Mouse (Mus musculus) kidney, embryonic 15.5 days (tissue): Measurements from ENCODE around the gene Rapgef1. TPM values are rescaled to one million over a fixed set of nuclear protein-coding genes. Genes with fewer than 3 reads are reported as not detected.

Source experiments
- ATAC-seq: fragments of 200-750 bp; cut with Nextera tagmentation; replicated peaks from 2 replicates; pipeline ENCODE4 v1.8.0; 2017; ENCODE audit warnings: moderate TSS enrichment; ENCODE audit not compliant: low FRiP score
- H3K27ac ChIP-seq: fragments of 300-500 bp; sonication (generic); 2 replicates; pipeline ENCODE4 v1.5.1; 2015; ENCODE audit warnings: mild to moderate bottlenecking, inconsistent platforms
- H3K27me3 ChIP-seq: fragments of 300-500 bp; sonication (generic); 2 replicates; pipeline ENCODE4 v1.6.1; 2015; ENCODE audit warnings: inconsistent platforms
- H3K36me3 ChIP-seq: fragments of 300-500 bp; sonication (generic); 2 replicates; pipeline ENCODE4 v1.6.1; 2015; ENCODE audit warnings: inconsistent platforms
- H3K4me1 ChIP-seq: fragments of 300-500 bp; sonication (generic); 2 replicates; pipeline ENCODE4 v1.6.1; 2015; ENCODE audit warnings: inconsistent platforms
- H3K4me2 ChIP-seq: fragments of 300-500 bp; sonication (generic); 2 replicates; pipeline ENCODE4 v1.6.1; 2015; ENCODE audit warnings: moderate library complexity, mild to moderate bottlenecking, inconsistent platforms
- H3K4me3 ChIP-seq: fragments of 300-500 bp; sonication (generic); replicated peaks from 2 replicates; pipeline ENCODE4 v1.5.1; 2015; ENCODE audit warnings: mild to moderate bottlenecking, inconsistent platforms
- H3K9ac ChIP-seq: fragments of 300-500 bp; sonication (generic); 2 replicates; pipeline ENCODE4 v1.6.1; 2015; ENCODE audit warnings: mild to moderate bottlenecking, inconsistent platforms
- H3K9me3 ChIP-seq: fragments of 300-500 bp; sonication (generic); replicated peaks from 2 replicates; pipeline ENCODE4 v1.6.1; 2016; ENCODE audit warnings: inconsistent platforms
- WGBS: fragments of 180-500 bp; shearing (Covaris S2); methylation state at CpG from one replicate; pipeline ENCODE4 v1.1.7; 2015; ENCODE audit warnings: mixed read lengths; 5-methylcytosine and 5-hydroxymethylcytosine counted together
- polyA plus RNA-seq: library from polyadenylated mRNA; unstranded; fragments of >200 nt; fragmentation: Nextera tagmentation; extraction: Ambion mirVana; gene quantifications from 2 replicates; pipeline ENCODE4 v1.2.1, GENCODE M21; 2015

The Rapgef1 gene
- polyA plus RNA-seq, 1 experiment from 2014 or later, result 13.8 TPM

DNA sequence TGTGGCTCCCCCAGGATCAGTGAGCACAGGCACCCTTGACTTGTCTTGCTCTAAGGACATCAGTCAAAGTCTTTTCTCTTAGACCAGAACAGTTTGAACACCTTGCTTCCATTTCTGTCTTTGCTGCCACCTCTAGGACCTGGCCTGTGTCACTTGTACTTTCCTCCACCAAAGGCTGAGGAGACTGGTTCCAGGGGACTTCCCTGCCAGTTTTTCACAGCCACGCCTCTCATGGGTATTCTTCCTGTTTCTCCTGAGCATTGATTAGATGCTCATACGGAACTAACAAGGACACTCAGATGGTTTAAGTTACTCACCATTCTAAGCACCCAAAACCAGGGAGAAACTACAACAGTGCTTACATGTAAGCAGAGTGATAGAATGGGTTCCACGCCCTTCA is 59.0 kb downstream of the Rapgef1 start:
- H3K4me2 ChIP-seq, result no peak overlapping the region
- peaks cover 16% of the 10 kb centered on the region for H3K4me1 ChIP-seq
- no peaks in the 10 kb centered on the region for H3K27me3 ChIP-seq
- WGBS, result 80% methylated on average over 3 of the region's 3 CpGs
- no peak overlapping the region for H3K4me3 ChIP-seq
- no peak overlapping the region for H3K27ac ChIP-seq
- no peak overlapping the region for H3K9ac ChIP-seq
- H3K36me3 ChIP-seq, result peaks cover 4% of the 10 kb centered on the region
- no peak for ATAC-seq
- no peaks in the 10 kb centered on the region for H3K9me3 ChIP-seq

DNA sequence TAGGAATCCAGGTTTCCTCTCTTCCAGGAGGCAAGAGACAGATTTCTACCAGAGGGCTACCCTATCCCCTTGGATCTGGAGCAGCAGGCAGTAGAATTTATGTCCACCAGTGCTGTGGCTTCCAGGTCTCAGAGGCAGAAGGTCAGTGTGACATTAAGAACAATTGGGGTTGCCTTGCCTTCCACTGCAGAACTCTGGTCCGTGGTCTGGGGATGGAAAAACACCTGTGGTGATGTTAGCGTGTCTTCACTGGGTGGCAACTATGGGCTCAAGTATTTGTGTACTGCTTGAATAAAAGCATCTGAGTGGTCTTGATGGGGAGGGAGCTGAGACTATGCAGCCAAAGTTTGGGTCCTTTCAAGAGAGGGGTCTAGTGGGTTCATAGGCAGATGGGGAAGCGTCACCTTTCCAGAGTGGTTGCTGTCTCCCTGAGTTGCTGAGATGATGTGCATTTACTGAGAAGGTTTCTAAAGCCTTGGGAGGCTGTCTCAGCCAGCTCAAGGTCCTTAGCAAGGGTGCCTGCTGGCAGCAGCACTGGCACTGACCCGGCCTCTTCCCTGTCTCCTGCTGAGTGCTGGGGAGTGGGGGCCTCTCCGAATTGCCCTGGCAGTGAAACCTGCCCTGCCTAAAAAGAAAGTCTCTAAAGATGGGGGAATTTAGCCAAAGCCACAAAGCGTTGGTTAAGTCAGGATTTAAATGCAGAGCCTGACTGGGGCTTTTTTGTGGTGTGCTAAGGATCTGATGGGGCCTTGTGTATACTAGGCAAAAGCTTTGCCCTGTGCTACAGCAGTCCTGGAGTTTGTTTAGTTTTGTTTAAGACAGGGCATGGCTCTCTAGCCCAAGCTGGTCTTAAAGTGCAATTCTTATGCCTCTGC is 60.4 kb downstream of the Rapgef1 start:
- H3K4me3 ChIP-seq, result no peak overlapping the region
- no peak overlapping the region for H3K9ac ChIP-seq
- H3K9me3 ChIP-seq, result no peaks in the 10 kb centered on the region
- peaks cover 4% of the 10 kb centered on the region for H3K36me3 ChIP-seq
- H3K27me3 ChIP-seq, result no peaks in the 10 kb centered on the region
- H3K27ac ChIP-seq, result no peak overlapping the region
- WGBS, result 91% methylated on average over 6 of the region's 6 CpGs
- H3K4me1 ChIP-seq, result peaks cover 9% of the 10 kb centered on the region; the same call in 1 of the 2 replicates
- H3K4me2 ChIP-seq, result no peak overlapping the region
- no peak for ATAC-seq

DNA sequence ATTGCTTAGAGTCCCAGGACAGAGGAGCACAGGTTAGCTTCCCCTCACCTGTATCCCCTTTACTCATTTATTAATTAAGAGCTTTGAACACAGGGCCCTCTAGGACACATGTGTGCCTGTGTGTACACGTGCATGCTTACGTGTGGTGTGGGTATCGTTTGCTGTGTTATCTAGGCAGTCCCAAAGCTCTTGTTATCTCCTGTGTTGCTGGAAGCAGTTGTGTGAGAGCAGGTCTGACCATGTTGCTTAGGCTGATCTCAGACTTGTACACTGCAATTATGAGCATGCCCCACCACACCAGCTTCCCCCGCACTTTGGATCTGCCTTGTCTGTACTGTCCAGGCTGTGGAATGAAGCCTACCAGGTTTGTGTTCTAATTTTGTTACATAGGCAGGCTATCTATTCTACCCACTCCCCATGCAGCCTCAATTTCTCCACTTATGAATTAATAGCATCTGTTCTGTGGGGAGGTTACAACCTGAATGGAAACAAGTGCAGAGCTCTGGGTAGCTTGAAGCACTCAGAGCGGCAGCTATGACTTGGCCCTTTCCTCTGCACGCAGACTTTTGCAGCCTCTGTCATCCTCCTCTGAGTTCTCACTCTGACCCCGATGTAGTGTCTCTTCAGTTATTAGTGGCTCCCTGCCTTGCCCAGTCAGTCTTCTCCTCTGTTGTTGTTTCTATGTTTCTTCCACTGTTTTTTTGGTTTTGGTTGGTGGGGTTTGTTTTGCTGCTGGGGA is 63.9 kb downstream of the Rapgef1 start:
- WGBS, result 93% methylated on average over 7 of the region's 7 CpGs
- no peak overlapping the region for H3K27ac ChIP-seq

DNA sequence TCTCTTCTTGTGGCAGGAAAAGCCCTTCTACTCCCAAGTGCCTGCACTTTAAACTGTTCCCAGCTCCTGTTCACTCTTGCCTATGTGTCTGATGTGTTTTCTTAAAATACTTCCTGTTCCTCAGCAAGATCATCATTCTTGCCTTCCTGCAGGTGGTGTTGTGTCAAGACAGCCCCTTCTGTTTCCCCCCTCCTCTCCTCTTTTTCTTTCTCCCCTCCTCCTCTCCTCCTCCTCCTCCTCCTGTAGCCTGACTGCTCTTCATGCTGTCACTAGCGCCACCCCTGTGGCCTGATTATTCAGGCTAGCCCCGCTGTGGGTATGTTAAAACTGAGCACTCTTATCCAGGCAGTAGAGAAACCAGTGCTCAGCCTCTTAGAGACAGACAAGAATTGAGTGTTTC is 65.0 kb downstream of the Rapgef1 start:
- WGBS, result 57% methylated on average over 2 of the region's 2 CpGs

More for the DNA sequence above, 63.9 kb downstream of the Rapgef1 start:
- H3K4me2 ChIP-seq, result no peak overlapping the region
- H3K9ac ChIP-seq, result no peak overlapping the region
- H3K4me3 ChIP-seq, result no peak overlapping the region
- H3K4me1 ChIP-seq, result no peaks in the 10 kb centered on the region
- no peaks in the 10 kb centered on the region for H3K9me3 ChIP-seq
- ATAC-seq, result no peak
- no peaks in the 10 kb centered on the region for H3K27me3 ChIP-seq
- peaks cover 24% of the 10 kb centered on the region for H3K36me3 ChIP-seq

DNA sequence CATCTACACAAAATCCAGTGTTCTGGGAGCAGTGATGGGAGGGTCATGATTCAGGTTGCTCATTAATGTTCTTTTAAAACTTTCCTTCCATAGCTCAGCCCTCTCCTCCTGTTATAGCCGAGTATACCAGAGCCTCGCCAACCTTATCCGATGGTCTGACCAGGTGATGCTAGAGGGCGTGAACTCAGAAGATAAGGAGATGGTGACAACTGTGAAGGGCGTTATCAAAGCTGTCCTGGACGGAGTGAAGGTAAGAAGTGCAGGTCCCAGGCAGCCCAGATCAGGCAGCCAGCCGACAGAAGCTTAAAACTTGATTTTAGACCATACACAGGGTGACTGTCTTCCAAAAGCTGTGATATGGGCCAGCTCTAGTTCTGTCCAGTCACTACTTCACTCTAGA is 69.5 kb downstream of the Rapgef1 start:
- WGBS, result 91% methylated on average over 7 of the region's 7 CpGs
- no peak overlapping the region for H3K27ac ChIP-seq
- no peaks in the 10 kb centered on the region for H3K27me3 ChIP-seq
- H3K4me1 ChIP-seq, result no peaks in the 10 kb centered on the region
- no peak overlapping the region for H3K4me2 ChIP-seq
- H3K4me3 ChIP-seq, result no peak overlapping the region
- no peak overlapping the region for H3K9ac ChIP-seq
- peaks cover 75% of the 10 kb centered on the region for H3K36me3 ChIP-seq
- no peak for ATAC-seq
- no peaks in the 10 kb centered on the region for H3K9me3 ChIP-seq

More for the DNA sequence above, 65.0 kb downstream of the Rapgef1 start:
- H3K4me3 ChIP-seq, result no peak overlapping the region
- H3K4me1 ChIP-seq, result no peaks in the 10 kb centered on the region
- H3K4me2 ChIP-seq, result no peak overlapping the region
- no peaks in the 10 kb centered on the region for H3K9me3 ChIP-seq
- no peak overlapping the region for H3K9ac ChIP-seq
- no peak overlapping the region for H3K27ac ChIP-seq
- H3K27me3 ChIP-seq, result no peaks in the 10 kb centered on the region
- no peak for ATAC-seq
- H3K36me3 ChIP-seq, result peaks cover 30% of the 10 kb centered on the region

DNA sequence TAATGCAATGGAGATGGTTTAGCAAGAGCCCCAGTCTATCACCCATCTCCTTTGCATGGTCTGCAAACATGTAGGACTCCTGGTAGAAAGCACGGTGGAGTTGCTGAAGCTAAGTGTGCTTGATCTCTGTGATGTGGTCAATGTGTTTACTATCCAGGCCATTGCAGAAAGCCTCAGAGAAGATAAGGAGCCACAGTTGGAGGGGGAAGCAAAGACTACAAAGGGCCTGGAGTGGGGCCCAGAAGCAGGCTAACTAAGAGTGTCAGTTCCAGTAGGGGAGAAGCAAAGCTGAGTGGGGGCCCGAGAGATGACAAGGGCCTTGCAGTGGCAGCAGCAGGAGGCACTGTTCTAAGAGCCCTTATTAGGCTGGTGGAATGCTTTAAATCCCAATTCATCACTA is 70.0 kb downstream of the Rapgef1 start:
- peaks cover 79% of the 10 kb centered on the region for H3K36me3 ChIP-seq
- H3K9ac ChIP-seq, result no peak overlapping the region
- H3K4me1 ChIP-seq, result no peaks in the 10 kb centered on the region
- H3K27ac ChIP-seq, result no peak overlapping the region
- no peak for ATAC-seq
- H3K9me3 ChIP-seq, result no peaks in the 10 kb centered on the region
- no peak overlapping the region for H3K4me3 ChIP-seq
- 68% methylated on average over 2 of the region's 2 CpGs for WGBS
- no peaks in the 10 kb centered on the region for H3K27me3 ChIP-seq
- H3K4me2 ChIP-seq, result no peak overlapping the region

DNA sequence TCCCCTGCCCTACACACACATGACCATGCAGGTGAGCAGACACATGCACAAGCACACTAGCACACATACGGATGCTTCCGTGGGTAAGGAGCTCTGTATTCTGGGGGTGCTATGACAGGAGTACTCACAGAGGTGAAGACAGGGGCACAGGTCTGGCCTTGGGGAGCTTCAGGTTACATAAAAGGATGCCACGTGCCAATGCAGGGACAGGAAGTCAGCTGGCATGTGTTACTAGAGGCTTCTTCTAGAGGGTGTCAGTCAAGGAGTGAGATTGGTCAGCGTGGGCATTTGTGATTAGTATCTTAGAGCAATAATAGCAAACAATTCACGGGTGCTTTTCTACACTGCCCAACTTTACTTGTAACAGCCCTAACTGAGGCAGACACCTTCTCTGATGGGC is 71.5 kb downstream of the Rapgef1 start:
- ATAC-seq, result no peak
- H3K9ac ChIP-seq, result no peak overlapping the region
- H3K9me3 ChIP-seq, result no peaks in the 10 kb centered on the region
- H3K4me2 ChIP-seq, result no peak overlapping the region
- 71% methylated on average over 5 of the region's 5 CpGs for WGBS
- peaks cover 81% of the 10 kb centered on the region for H3K36me3 ChIP-seq
- no peak overlapping the region for H3K4me3 ChIP-seq
- 0 out of 2 replicates have a peak overlapping the region, but pooled peaks have one; percentile 7 for H3K27ac ChIP-seq
- no peaks in the 10 kb centered on the region for H3K27me3 ChIP-seq
- H3K4me1 ChIP-seq, result peaks cover 2% of the 10 kb centered on the region; the same call in 1 of the 2 replicates

DNA sequence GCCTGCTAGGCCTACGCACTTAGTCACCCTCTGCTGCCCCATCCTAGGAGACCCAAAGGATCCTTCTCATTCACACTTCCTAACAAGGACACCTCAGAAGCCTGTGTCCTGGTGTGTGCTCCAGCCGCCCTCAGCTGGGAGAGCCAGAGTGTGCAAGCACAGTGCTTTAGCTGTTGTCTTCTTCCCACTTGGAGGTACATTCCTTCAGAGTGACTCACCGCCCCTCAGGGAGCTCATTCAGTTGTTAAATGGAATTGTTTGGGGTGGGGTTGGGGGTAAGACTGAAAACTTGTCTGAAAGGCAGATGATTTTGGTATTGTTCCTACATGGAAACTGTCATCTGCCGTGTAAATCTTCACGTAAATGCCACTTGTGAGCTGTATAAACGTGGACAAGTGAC is 72.0 kb downstream of the Rapgef1 start:
- Histone ChIP-seq H3K4me2 (no peak overlapping the region), H3K9me3 (no peaks in the 10 kb centered on the region), H3K27me3 (no peaks in the 10 kb centered on the region), H3K4me3 (no peak overlapping the region), H3K9ac (no peak overlapping the region), H3K27ac (0 out of 2 replicates have a peak overlapping the region, but pooled peaks have one; percentile 7), H3K36me3 (peaks cover 77% of the 10 kb centered on the region), H3K4me1 (peaks cover 3% of the 10 kb centered on the region; the same call in 1 of the 2 replicates)
- ATAC-seq, result no peak
- 78% methylated on average over 6 of the region's 6 CpGs for WGBS

DNA sequence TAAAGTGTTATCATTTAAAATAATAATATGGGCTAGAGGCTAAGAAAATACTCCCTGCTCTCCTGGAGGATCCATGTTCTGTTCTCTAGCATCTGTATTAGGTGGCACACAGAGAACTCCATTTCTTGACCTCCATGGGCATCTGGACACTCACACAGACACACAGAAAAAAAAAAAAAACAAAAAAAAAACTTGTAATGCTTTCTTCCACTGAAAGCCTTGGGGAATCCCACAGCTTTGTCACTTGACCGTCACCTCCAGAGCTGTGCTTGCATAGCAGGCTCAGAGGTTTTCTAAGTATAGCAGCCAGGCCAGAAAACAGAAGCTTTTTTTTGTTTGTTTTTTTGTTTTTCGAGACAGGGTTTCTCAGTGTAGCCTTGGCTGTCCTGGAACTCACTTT is 72.7 kb downstream of the Rapgef1 start:
- H3K9ac ChIP-seq, result no peak overlapping the region
- H3K4me2 ChIP-seq, result no peak overlapping the region
- H3K27ac ChIP-seq, result no peak overlapping the region
- no peaks in the 10 kb centered on the region for H3K9me3 ChIP-seq
- ATAC-seq, result no peak
- 96% methylated on average over 2 of the region's 2 CpGs for WGBS
- peaks cover 71% of the 10 kb centered on the region for H3K36me3 ChIP-seq
- no peak overlapping the region for H3K4me3 ChIP-seq
- no peaks in the 10 kb centered on the region for H3K27me3 ChIP-seq
- peaks cover 3% of the 10 kb centered on the region; the same call in 1 of the 2 replicates for H3K4me1 ChIP-seq

DNA sequence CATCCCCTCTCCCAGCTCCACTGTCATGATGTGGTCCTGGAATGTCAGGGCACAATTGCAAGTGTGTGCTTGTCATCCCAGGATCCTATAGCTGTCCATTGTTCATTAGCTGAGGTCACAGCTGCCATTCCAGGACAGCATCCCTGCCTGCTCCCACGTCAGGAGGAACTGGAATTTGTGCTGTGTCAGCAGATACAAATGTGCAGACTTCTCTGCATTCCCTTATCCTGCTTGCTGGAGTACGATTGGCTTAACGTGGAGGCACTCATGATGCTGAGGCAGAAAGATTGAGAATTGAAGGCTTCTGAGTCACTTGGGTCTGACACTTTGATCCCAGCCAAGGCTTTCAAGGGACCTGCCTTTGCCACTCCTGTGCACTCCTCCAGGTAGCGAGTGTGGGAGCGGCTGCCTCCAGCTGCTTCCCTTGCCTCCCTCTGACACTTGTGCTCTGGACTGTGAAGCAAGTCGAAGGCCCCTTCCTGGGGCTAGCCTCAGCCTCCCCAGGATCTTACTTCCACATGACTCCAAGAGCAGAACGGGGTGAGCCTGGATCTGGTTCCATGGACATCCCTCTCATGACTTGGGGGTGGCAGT is 76.8 kb downstream of the Rapgef1 start:
- Histone ChIP-seq H3K27ac (no peak overlapping the region), H3K27me3 (no peaks in the 10 kb centered on the region), H3K9me3 (no peaks in the 10 kb centered on the region), H3K4me2 (no peak overlapping the region), H3K36me3 (peaks cover 77% of the 10 kb centered on the region), H3K9ac (no peak overlapping the region), H3K4me3 (no peak overlapping the region), H3K4me1 (peaks cover 3% of the 10 kb centered on the region; the same call in 1 of the 2 replicates)
- ATAC-seq, result no peak
- 44% methylated on average over 7 of the region's 7 CpGs for whole genome bisulfite sequencing

DNA sequence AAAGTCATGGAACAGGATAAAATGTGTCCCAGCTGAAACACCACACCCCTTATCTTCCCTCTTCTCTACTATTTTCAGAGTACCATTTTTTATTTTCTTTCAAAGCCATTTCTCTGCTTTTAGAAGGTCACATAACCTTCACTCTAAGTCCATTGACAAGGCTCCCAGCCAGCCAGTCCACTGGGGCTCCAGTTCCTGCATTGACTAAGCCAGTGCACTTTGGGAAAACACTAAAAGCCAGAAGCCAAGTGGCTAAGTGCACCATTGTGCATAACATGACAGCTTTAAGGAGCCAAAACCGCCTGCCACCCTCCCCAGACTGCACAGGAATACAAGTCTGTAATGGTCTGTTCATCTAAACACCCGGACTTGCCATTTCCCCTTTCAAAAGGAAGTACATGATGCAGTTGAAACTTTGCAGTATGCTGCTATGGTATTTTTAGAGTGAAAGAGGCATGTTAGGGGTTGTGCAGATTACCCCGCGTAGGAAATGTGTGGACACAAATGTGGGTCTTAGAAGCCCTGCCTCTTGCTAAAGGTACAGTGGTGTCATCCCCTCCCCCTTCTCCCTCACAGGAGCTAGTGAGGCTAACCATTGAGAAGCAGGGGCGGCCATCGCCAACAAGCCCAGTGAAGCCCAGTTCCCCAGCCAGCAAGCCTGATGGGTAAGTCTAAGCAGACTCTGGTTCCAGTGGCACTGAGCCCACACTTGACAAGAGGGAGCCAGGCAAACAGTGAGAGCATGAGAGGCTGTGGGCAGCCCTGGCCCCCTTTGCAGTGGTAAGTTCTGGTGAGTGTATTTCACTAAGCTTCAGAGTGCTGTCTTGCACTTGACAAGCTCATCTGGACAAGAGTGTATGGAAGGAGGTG is 79.1 kb downstream of the Rapgef1 start:
- ATAC-seq, result no peak
- peaks cover 3% of the 10 kb centered on the region; the same call in 1 of the 2 replicates for H3K4me1 ChIP-seq
- H3K4me2 ChIP-seq, result no peak overlapping the region
- no peaks in the 10 kb centered on the region for H3K27me3 ChIP-seq
- no peak overlapping the region for H3K27ac ChIP-seq
- 89% methylated on average over 6 of the region's 6 CpGs for WGBS
- H3K9me3 ChIP-seq, result no peaks in the 10 kb centered on the region
- no peak overlapping the region for H3K4me3 ChIP-seq
- H3K9ac ChIP-seq, result no peak overlapping the region
- H3K36me3 ChIP-seq, result peaks cover 75% of the 10 kb centered on the region
